Mouse (Mus musculus) limb, embryonic 15.5 days (tissue): ENCODE data around the gene Vmn1r54. TPM values are rescaled to one million over a fixed set of nuclear protein-coding genes. Genes with fewer than 3 reads are reported as not detected.
"Not testable (repeated sequence)": the region's sequence is repeated elsewhere in the genome, so short reads cannot be mapped to it uniquely, and the experiment has no call there.

ENCODE experiments used
- ATAC-seq: fragments of 200-750 bp; cut with Nextera tagmentation; 2 replicates; pipeline ENCODE4 v1.8.0; 2017; ENCODE audit warnings: low read depth, moderate TSS enrichment; ENCODE audit not compliant: insufficient number of reproducible peaks, low FRiP score, low TSS enrichment
- H3K27ac ChIP-seq: fragments of 300-500 bp; sonication (generic); 2 replicates; pipeline ENCODE4 v1.5.1; 2015; ENCODE audit warnings: moderate library complexity, mild to moderate bottlenecking, inconsistent platforms
- H3K27me3 ChIP-seq: fragments of 300-500 bp; sonication (generic); 2 replicates; pipeline ENCODE4 v1.6.1; 2015; ENCODE audit warnings: inconsistent platforms
- H3K36me3 ChIP-seq: fragments of 300-500 bp; sonication (generic); 2 replicates; pipeline ENCODE4 v1.6.1; 2015; ENCODE audit warnings: inconsistent platforms
- H3K4me1 ChIP-seq: fragments of 300-500 bp; sonication (generic); 2 replicates; pipeline ENCODE4 v1.6.1; 2015; ENCODE audit warnings: inconsistent platforms
- H3K4me2 ChIP-seq: fragments of 300-500 bp; sonication (generic); 2 replicates; pipeline ENCODE4 v1.6.1; 2015; ENCODE audit warnings: mild to moderate bottlenecking, inconsistent platforms
- H3K4me3 ChIP-seq: fragments of 300-500 bp; sonication (generic); 2 replicates; pipeline ENCODE4 v1.5.1; 2015; ENCODE audit warnings: mild to moderate bottlenecking, inconsistent platforms
- H3K9ac ChIP-seq: fragments of 300-500 bp; sonication (generic); 2 replicates; pipeline ENCODE4 v1.6.1; 2015; ENCODE audit warnings: inconsistent platforms
- H3K9me3 ChIP-seq: fragments of 300-500 bp; sonication (generic); 2 replicates; pipeline ENCODE4 v1.6.1; 2016; ENCODE audit warnings: inconsistent platforms
- WGBS: fragments of 180-500 bp; shearing (Covaris S2); methylation state at CpG from one replicate; pipeline ENCODE4 v1.1.7; 2015; 5-methylcytosine and 5-hydroxymethylcytosine counted together
- polyA plus RNA-seq: library from polyadenylated mRNA; unstranded; fragments of >200 nt; fragmentation: Nextera tagmentation; extraction: Ambion mirVana; gene quantifications from 2 replicates; pipeline ENCODE4 v1.2.1, GENCODE M21; 2015

Vmn1r54 gene
- not detected in 2 replicates for polyA plus RNA-seq

- Histone ChIP-seq H3K36me3 (no peaks in the 10 kb centered on the region), H3K9me3 (no peaks in the 10 kb centered on the region), H3K4me2 (no peak within 1 kb of the TSS), H3K4me3 (no peak within 1 kb of the TSS), H3K27me3 (no peaks in the 10 kb centered on the region), H3K27ac (no peak within 1 kb of the TSS), H3K4me1 (no peaks in the 10 kb centered on the region), H3K9ac (no peak within 1 kb of the TSS)
- WGBS = 78% methylated on average over 1 of the region's 1 CpGs
- no peak for ATAC-seq
Observed at GRCm38 (mm10) chr6:90246000-90246399, at the start of gene Vmn1r54. TSS of gene Vmn1r54 (plus strand) at chr6:90246300.

GRCm38 (mm10) chr6:90202493-90202892, 43.6 kb upstream of the Vmn1r54 start, which contains the start of gene V1ra8:
TSS of gene V1ra8 (plus strand) at chr6:90202793.
- not testable (repeated sequence) for H3K27me3 ChIP-seq, H3K9me3 ChIP-seq, ATAC-seq, H3K4me3 ChIP-seq, H3K9ac ChIP-seq, H3K4me1 ChIP-seq, H3K4me2 ChIP-seq, H3K27ac ChIP-seq, H3K36me3 ChIP-seq
- 88% methylated on average over 1 of the region's 2 CpGs for WGBS

GRCm38 (mm10) chr6:90224338-90224737, 21.8 kb upstream of the Vmn1r54 start, which contains the start of gene Vmn1r53:
TSS of gene Vmn1r53 (minus strand) at chr6:90224438.
- H3K4me2 ChIP-seq = no peak within 1 kb of the TSS
- no peak within 1 kb of the TSS for H3K27ac ChIP-seq
- 83% methylated on average over 1 of the region's 1 CpGs for whole genome bisulfite sequencing
- ATAC-seq = no peak
- no peaks in the 10 kb centered on the region for H3K27me3 ChIP-seq
- H3K9me3 ChIP-seq = no peaks in the 10 kb centered on the region
- H3K9ac ChIP-seq = no peak within 1 kb of the TSS
- no peak within 1 kb of the TSS for H3K4me3 ChIP-seq
- H3K4me1 ChIP-seq = no peaks in the 10 kb centered on the region
- no peaks in the 10 kb centered on the region for H3K36me3 ChIP-seq

- H3K4me1 ChIP-seq, H3K9ac ChIP-seq, H3K27ac ChIP-seq, H3K4me3 ChIP-seq, ATAC-seq, H3K27me3 ChIP-seq, H3K36me3 ChIP-seq, H3K9me3 ChIP-seq, H3K4me2 ChIP-seq: not testable (repeated sequence)
- WGBS = 83% methylated on average over 4 of the region's 4 CpGs
Observed at GRCm38 (mm10) chr6:90232114-90232513, 14.0 kb upstream of the Vmn1r54 start.

GRCm38 (mm10) chr6:90232681-90233080, 13.4 kb upstream of the Vmn1r54 start:
- ATAC-seq = no peak
- Histone ChIP-seq H3K36me3 (no peaks in the 10 kb centered on the region), H3K4me3 (no peak overlapping the region), H3K27ac (no peak overlapping the region), H3K9ac (no peak overlapping the region), H3K9me3 (no peaks in the 10 kb centered on the region), H3K4me1 (no peaks in the 10 kb centered on the region), H3K27me3 (no peaks in the 10 kb centered on the region), H3K4me2 (no peak overlapping the region)
- WGBS = 59% methylated on average over 27 of the region's 27 CpGs

GRCm38 (mm10) chr6:90244019-90244418, 2.1 kb upstream of the Vmn1r54 start:
- ATAC-seq = no peak
- Histone ChIP-seq H3K27me3 (no peaks in the 10 kb centered on the region), H3K9ac (no peak overlapping the region), H3K4me2 (no peak overlapping the region), H3K4me3 (no peak overlapping the region), H3K36me3 (no peaks in the 10 kb centered on the region), H3K9me3 (no peaks in the 10 kb centered on the region), H3K27ac (no peak overlapping the region), H3K4me1 (no peaks in the 10 kb centered on the region)
- 83% methylated on average over 3 of the region's 3 CpGs for WGBS

- ATAC-seq = no peak
- WGBS = 53% methylated on average over 12 of the region's 12 CpGs
Observed at GRCm38 (mm10) chr6:90288265-90288664, 42.2 kb downstream of the Vmn1r54 start.

GRCm38 (mm10) chr6:90300919-90301318, 54.8 kb downstream of the Vmn1r54 start, which contains the start of gene BC048671:
TSS of gene BC048671 (plus strand) at chr6:90301219.
- Histone ChIP-seq H3K36me3 (no peaks in the 10 kb centered on the region), H3K4me2 (no peak within 1 kb of the TSS), H3K27me3 (no peaks in the 10 kb centered on the region), H3K27ac (no peak within 1 kb of the TSS), H3K4me1 (no peaks in the 10 kb centered on the region), H3K9ac (no peak within 1 kb of the TSS), H3K4me3 (no peak within 1 kb of the TSS), H3K9me3 (no peaks in the 10 kb centered on the region)
- 95% methylated on average over 1 of the region's 1 CpGs for WGBS
- no peak for ATAC-seq

More at GRCm38 (mm10) chr6:90288265-90288664, 42.2 kb downstream of the Vmn1r54 start:
- Histone ChIP-seq H3K36me3 (no peaks in the 10 kb centered on the region), H3K4me2 (no peak overlapping the region), H3K9ac (no peak overlapping the region), H3K9me3 (no peaks in the 10 kb centered on the region), H3K27ac (no peak overlapping the region), H3K4me1 (no peaks in the 10 kb centered on the region), H3K27me3 (no peaks in the 10 kb centered on the region), H3K4me3 (no peak overlapping the region)

GRCm38 (mm10) chr6:90306315-90306975, 60.3 kb downstream of the Vmn1r54 start:
- Histone ChIP-seq H3K36me3 (no peaks in the 10 kb centered on the region), H3K4me1 (no peaks in the 10 kb centered on the region), H3K4me3 (no peak overlapping the region), H3K9me3 (peaks cover 9% of the 10 kb centered on the region; the same call in 1 of the 2 replicates), H3K9ac (no peak overlapping the region), H3K27me3 (no peaks in the 10 kb centered on the region), H3K4me2 (no peak overlapping the region), H3K27ac (no peak overlapping the region)
- 80% methylated on average over 6 of the region's 6 CpGs for WGBS
- ATAC-seq = no peak

- H3K4me2 ChIP-seq = no peak overlapping the region
- H3K9me3 ChIP-seq = peaks cover 9% of the 10 kb centered on the region; the same call in 1 of the 2 replicates
- no peak for ATAC-seq
- no peak overlapping the region for H3K27ac ChIP-seq
- no peaks in the 10 kb centered on the region for H3K36me3 ChIP-seq
- H3K4me1 ChIP-seq = no peaks in the 10 kb centered on the region
- H3K27me3 ChIP-seq = no peaks in the 10 kb centered on the region
- 85% methylated on average over 87 of the region's 87 CpGs for WGBS
- H3K4me3 ChIP-seq = no peak overlapping the region
- H3K9ac ChIP-seq = no peak overlapping the region
Observed at GRCm38 (mm10) chr6:90308839-90309778, 63.0 kb downstream of the Vmn1r54 start.

- Histone ChIP-seq H3K4me2 (no peak overlapping the region), H3K27me3 (no peaks in the 10 kb centered on the region), H3K27ac (no peak overlapping the region), H3K4me3 (no peak overlapping the region), H3K36me3 (no peaks in the 10 kb centered on the region), H3K9me3 (no peaks in the 10 kb centered on the region), H3K4me1 (no peaks in the 10 kb centered on the region), H3K9ac (no peak overlapping the region)
- 85% methylated on average over 5 of the region's 5 CpGs for WGBS
- ATAC-seq = no peak
Observed at GRCm38 (mm10) chr6:90315961-90316360, 69.9 kb downstream of the Vmn1r54 start.
